Mouse (Mus musculus) ES-Bruce4 (cell line): ENCODE measurements at regions not wholly inside any gene's neighbourhood (a gene's known extent, or its start where the extent isn't known, plus 50 kb on each side); places are given as distances from the start of the nearest gene placed in this dataset.

Source experiments
- H3K27ac ChIP-seq: 2 replicates; pipeline ENCODE4 v1.5.1; 2012; ENCODE audit warnings: low read length, inconsistent platforms; ENCODE audit not compliant: insufficient read depth
- H3K27me3 ChIP-seq: 2 replicates; pipeline ENCODE4 v1.6.1; 2012; ENCODE audit warnings: mild to moderate bottlenecking, low read length, inconsistent platforms; ENCODE audit not compliant: control insufficient read depth, poor library complexity, insufficient read depth, severe bottlenecking
- H3K36me3 ChIP-seq: 2 replicates; pipeline ENCODE4 v1.6.1; 2012; ENCODE audit warnings: inconsistent platforms, mild to moderate bottlenecking, low read length, moderate library complexity; ENCODE audit not compliant: control insufficient read depth, poor library complexity, insufficient read depth, severe bottlenecking
- H3K4me1 ChIP-seq: one replicate; pipeline ENCODE4 v1.8.1; 2011; ENCODE audit warnings: low read length; ENCODE audit not compliant: control insufficient read depth, insufficient read depth
- H3K4me3 ChIP-seq: 2 replicates; pipeline ENCODE4 v1.5.1; 2011; ENCODE audit warnings: low read depth, mild to moderate bottlenecking, low read length
- H3K9ac ChIP-seq: 2 replicates; pipeline ENCODE4 v1.6.1; 2012; ENCODE audit warnings: low read depth, mild to moderate bottlenecking, inconsistent platforms; ENCODE audit not compliant: poor library complexity, severe bottlenecking
- H3K9me3 ChIP-seq: replicated peaks from 2 replicates; pipeline ENCODE4 v1.6.1; 2012; ENCODE audit warnings: mild to moderate bottlenecking, low read length, inconsistent platforms; ENCODE audit not compliant: control insufficient read depth, poor library complexity, insufficient read depth, severe bottlenecking
- CTCF ChIP-seq: IDR thresholded peaks from one replicate; pipeline ENCODE4 v1.8.1; 2011; ENCODE audit warnings: low read depth, low read length
- EP300 ChIP-seq: IDR thresholded peaks from 2 replicates; pipeline ENCODE4 v1.6.1; 2011; ENCODE audit warnings: low read depth, low read length; ENCODE audit not compliant: insufficient read depth
- POLR2A ChIP-seq: IDR thresholded peaks from one replicate; pipeline ENCODE4 v1.8.1; 2011; ENCODE audit warnings: low read length; ENCODE audit not compliant: insufficient read depth

GRCm38 (mm10) chr4:7199052-7199451 lies 1039.8 kb downstream of the Car8 start:
- H3K27ac ChIP-seq, result no peak overlapping the region
- H3K27me3 ChIP-seq, result no peaks in the 10 kb centered on the region
- H3K4me3 ChIP-seq, result no peak overlapping the region
- TF ChIP-seq CTCF (no peak), POLR2A (no peak), EP300 (no peak)
- H3K9ac ChIP-seq, result no peak overlapping the region
- no peaks in the 10 kb centered on the region for H3K36me3 ChIP-seq
- no peaks in the 10 kb centered on the region for H3K4me1 ChIP-seq
- no peaks in the 10 kb centered on the region for H3K9me3 ChIP-seq

- H3K36me3 ChIP-seq, result no peaks in the 10 kb centered on the region
- no peak overlapping the region for H3K9ac ChIP-seq
- no peaks in the 10 kb centered on the region for H3K4me1 ChIP-seq
- no peak overlapping the region for H3K4me3 ChIP-seq
- H3K27me3 ChIP-seq, result no peaks in the 10 kb centered on the region
- H3K9me3 ChIP-seq, result no peaks in the 10 kb centered on the region
- no peak overlapping the region for H3K27ac ChIP-seq
- no peak for TF ChIP-seq EP300
- TF ChIP-seq CTCF, result no peak
- TF ChIP-seq POLR2A, result no peak
Measured at GRCm38 (mm10) chr4:7196570-7196969, 1042.3 kb downstream of the Car8 start.

DNA sequence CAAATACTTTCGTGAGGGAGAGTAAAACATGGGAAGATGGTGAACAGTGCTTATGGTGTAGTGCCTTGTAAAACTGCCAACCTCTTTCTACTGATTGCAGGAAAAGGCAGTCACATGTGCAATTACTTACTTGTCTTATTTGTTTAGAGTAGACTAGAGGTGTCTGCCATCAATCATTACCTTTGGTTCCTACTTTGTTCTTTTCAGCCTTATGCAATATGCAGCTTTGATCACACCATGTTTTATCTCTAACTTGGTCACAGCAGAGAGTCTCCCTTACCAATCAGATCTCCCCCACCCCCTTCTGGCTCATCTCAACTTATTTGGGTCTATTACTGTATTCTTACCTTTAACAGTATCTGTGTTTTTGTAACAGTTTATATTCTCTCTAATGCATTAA lies 1043.2 kb downstream of the Car8 start:
- Histone ChIP-seq H3K4me1 (no peaks in the 10 kb centered on the region), H3K9me3 (no peaks in the 10 kb centered on the region), H3K4me3 (no peak overlapping the region), H3K36me3 (no peaks in the 10 kb centered on the region), H3K9ac (no peak overlapping the region), H3K27ac (no peak overlapping the region), H3K27me3 (no peaks in the 10 kb centered on the region)
- no peak for TF ChIP-seq EP300
- no peak for TF ChIP-seq POLR2A
- TF ChIP-seq CTCF, result no peak

- H3K27ac ChIP-seq, result no peak overlapping the region
- no peaks in the 10 kb centered on the region for H3K27me3 ChIP-seq
- H3K4me1 ChIP-seq, result no peaks in the 10 kb centered on the region
- TF ChIP-seq EP300, result no peak
- no peak for TF ChIP-seq CTCF
- no peak for TF ChIP-seq POLR2A
- H3K9me3 ChIP-seq, result no peaks in the 10 kb centered on the region
- no peaks in the 10 kb centered on the region for H3K36me3 ChIP-seq
- no peak overlapping the region for H3K9ac ChIP-seq
- H3K4me3 ChIP-seq, result no peak overlapping the region
Measured at GRCm38 (mm10) chr4:7191912-7192311, 1046.9 kb downstream of the Car8 start.

- no peak overlapping the region for H3K9ac ChIP-seq
- TF ChIP-seq CTCF (no peak), EP300 (no peak), POLR2A (no peak)
- no peaks in the 10 kb centered on the region for H3K36me3 ChIP-seq
- H3K27me3 ChIP-seq, result no peaks in the 10 kb centered on the region
- no peak overlapping the region for H3K27ac ChIP-seq
- H3K9me3 ChIP-seq, result no peaks in the 10 kb centered on the region
- no peaks in the 10 kb centered on the region for H3K4me1 ChIP-seq
- H3K4me3 ChIP-seq, result no peak overlapping the region
Measured at GRCm38 (mm10) chr4:7191228-7191627, 1047.6 kb downstream of the Car8 start.

- Histone ChIP-seq H3K4me1 (no peaks in the 10 kb centered on the region), H3K4me3 (no peak overlapping the region), H3K27ac (no peak overlapping the region)
Measured at GRCm38 (mm10) chr4:7175030-7175429, 1063.8 kb downstream of the Car8 start.

More at GRCm38 (mm10) chr4:7175030-7175429, 1063.8 kb downstream of the Car8 start:
- Histone ChIP-seq H3K36me3 (no peaks in the 10 kb centered on the region), H3K27me3 (no peaks in the 10 kb centered on the region), H3K9ac (no peak overlapping the region), H3K9me3 (peaks cover 5% of the 10 kb centered on the region)
- TF ChIP-seq CTCF (no peak), POLR2A (no peak), EP300 (no peak)
